8 mouse cellular contexts compared by ENCODE assay signal in the genomic region with DNA sequence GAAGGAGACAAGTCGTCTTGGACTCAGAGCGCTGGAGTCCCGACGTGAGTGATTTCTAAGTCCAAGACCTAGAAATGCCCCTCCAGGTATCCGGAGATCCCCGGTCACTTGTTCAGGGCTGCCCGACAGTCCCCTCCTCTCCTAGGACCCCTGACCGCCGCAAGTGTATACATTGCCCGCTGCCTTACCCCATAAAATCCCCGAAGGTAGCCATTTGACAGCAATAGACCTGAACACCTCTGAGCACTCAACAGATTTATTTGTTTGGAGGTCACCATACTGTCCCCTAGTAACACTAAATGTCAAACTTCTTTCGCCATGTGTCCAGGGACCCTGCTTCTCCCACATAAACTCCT. TPM values are rescaled to one million over a fixed set of nuclear protein-coding genes. Genes with fewer than 3 reads are reported as not detected.
DNase-seq lines count a peak whose midpoint lies in the region; ATAC-seq and TF ChIP-seq lines count a peak whose summit lies in the region.

No protein-coding gene starts in this region.

- DNase-seq in left cerebral cortex, adult 2 months (ENCODE audit: extremely low spot score in 1 of 2, low spot score in 2 of 2): no peak
- DNase-seq in left cerebral cortex, adult 11 months (ENCODE audit: low spot score): no peak
- DNase-seq in thymus, adult 2 months: no peak
- no peak for DNase-seq in cerebellum, postnatal 14 days
- no peak for DNase-seq in yolk sac, embryonic 10.5 days (ENCODE audit: low spot score)

- peak overlapping the region; percentile 37 for H3K4me3 ChIP-seq in left cerebral cortex, adult 2 months
- peak overlapping the region; percentile 32 for H3K4me3 ChIP-seq in embryonic facial prominence, embryonic 15.5 days (replicated peaks)
- peak overlapping the region; percentile 18 for H3K4me3 ChIP-seq in intestine, postnatal 0 days (ENCODE audit: low read depth, low read length)
- no peak overlapping the region for H3K4me3 ChIP-seq in neural tube, embryonic 14.5 days (ENCODE audit: low read depth, low read length)
- H3K4me3 ChIP-seq in thymus, adult 2 months (ENCODE audit: control insufficient read depth, insufficient read depth, low read length): no peak overlapping the region

- ATAC-seq in embryonic facial prominence, embryonic 15.5 days (ENCODE audit: insufficient number of reproducible peaks, low FRiP score, low TSS enrichment, low read depth): 0 out of 2 replicates have a peak, but pooled peaks have one; percentile 31
- ATAC-seq in intestine, postnatal 0 days: no peak
- ATAC-seq in neural tube, embryonic 14.5 days (ENCODE audit: low read depth): peak; percentile 35; the same call in 1 of the 2 replicates

- intact Hi-C loops in left cerebral cortex, adult 2 months (cut with DNase I): no loop called here

- no peak overlapping the region for H3K9ac ChIP-seq in embryonic facial prominence, embryonic 15.5 days
- H3K9ac ChIP-seq in intestine, postnatal 0 days (ENCODE audit: low read depth, low read length): no peak overlapping the region
- H3K9ac ChIP-seq in neural tube, embryonic 14.5 days (replicated peaks; ENCODE audit: low read depth, low read length): no peak overlapping the region

- H3K4me1 ChIP-seq in embryonic facial prominence, embryonic 15.5 days: 0 out of 2 replicates have a peak, but pooled peaks cover under 1% of the 10 kb centered on the region
- H3K4me1 ChIP-seq in intestine, postnatal 0 days (replicated peaks; ENCODE audit: control insufficient read depth, insufficient read depth, low read length): no peaks in the 10 kb centered on the region
- no peaks in the 10 kb centered on the region for H3K4me1 ChIP-seq in neural tube, embryonic 14.5 days (ENCODE audit: control insufficient read depth, insufficient read depth, low read length)
- 0 out of 2 replicates have a peak, but pooled peaks cover 3% of the 10 kb centered on the region for H3K4me1 ChIP-seq in thymus, adult 2 months (replicated peaks; ENCODE audit: control insufficient read depth, insufficient read depth, low read length)

- H3K9me3 ChIP-seq in embryonic facial prominence, embryonic 15.5 days (replicated peaks): no peaks in the 10 kb centered on the region
- H3K9me3 ChIP-seq in intestine, postnatal 0 days (ENCODE audit: control insufficient read depth): no peaks in the 10 kb centered on the region
- H3K9me3 ChIP-seq in neural tube, embryonic 14.5 days (ENCODE audit: control insufficient read depth, low read length): no peaks in the 10 kb centered on the region

- 16% methylated on average over 12 of the region's 12 CpGs for WGBS in embryonic facial prominence, embryonic 15.5 days
- 26% methylated on average over 12 of the region's 12 CpGs for WGBS in intestine, postnatal 0 days
- 17% methylated on average over 12 of the region's 12 CpGs for WGBS in neural tube, embryonic 14.5 days
- WGBS in thymus, adult 2 months: 18% methylated on average over 12 of the region's 12 CpGs

- H3K36me3 ChIP-seq in embryonic facial prominence, embryonic 15.5 days: no peaks in the 10 kb centered on the region
- no peaks in the 10 kb centered on the region for H3K36me3 ChIP-seq in intestine, postnatal 0 days (ENCODE audit: control insufficient read depth, insufficient read depth)
- H3K36me3 ChIP-seq in neural tube, embryonic 14.5 days (ENCODE audit: control insufficient read depth, insufficient read depth, low read length): no peaks in the 10 kb centered on the region
- H3K36me3 ChIP-seq in thymus, adult 2 months (ENCODE audit: control insufficient read depth, insufficient read depth, low read length): no peaks in the 10 kb centered on the region

- no peaks in the 10 kb centered on the region for H3K27me3 ChIP-seq in embryonic facial prominence, embryonic 15.5 days
- no peaks in the 10 kb centered on the region for H3K27me3 ChIP-seq in intestine, postnatal 0 days (replicated peaks; ENCODE audit: control insufficient read depth, insufficient read depth, low read length)
- no peaks in the 10 kb centered on the region for H3K27me3 ChIP-seq in neural tube, embryonic 14.5 days (ENCODE audit: control insufficient read depth, insufficient read depth, low read length)
- no peaks in the 10 kb centered on the region for H3K27me3 ChIP-seq in thymus, adult 2 months (ENCODE audit: control insufficient read depth, insufficient read depth, low read length)

- H3K27ac ChIP-seq in left cerebral cortex, adult 2 months: no peak overlapping the region
- H3K27ac ChIP-seq in embryonic facial prominence, embryonic 15.5 days (replicated peaks): no peak overlapping the region
- H3K27ac ChIP-seq in intestine, postnatal 0 days (ENCODE audit: low read depth, low read length): no peak overlapping the region
- no peak overlapping the region for H3K27ac ChIP-seq in neural tube, embryonic 14.5 days (ENCODE audit: low read depth, low read length)
- no peak overlapping the region for H3K27ac ChIP-seq in thymus, adult 2 months (ENCODE audit: control insufficient read depth, insufficient read depth, low read length)

- no peak for TF ChIP-seq CTCF in left cerebral cortex, adult 2 months (IDR thresholded peaks at IDR 0.05)
- TF ChIP-seq CTCF in intestine, postnatal 0 days (IDR thresholded peaks at IDR 0.05; ENCODE audit: low read depth): no peak
- no peak for TF ChIP-seq CTCF in thymus, adult 2 months (IDR thresholded peaks at IDR 0.05; ENCODE audit: borderline replicate concordance, control insufficient read depth, extremely low read depth, insufficient read depth, low read length, poor library complexity)

- TF ChIP-seq POLR2A in thymus, adult 2 months (IDR thresholded peaks at IDR 0.05; ENCODE audit: control insufficient read depth, extremely low read depth, insufficient read depth, low read length, poor library complexity): no peak

- peak overlapping the region; percentile 56 for H3K4me2 ChIP-seq in embryonic facial prominence, embryonic 15.5 days (replicated peaks)
- H3K4me2 ChIP-seq in intestine, postnatal 0 days (replicated peaks; ENCODE audit: low read depth): peak overlapping the region; percentile 62
- H3K4me2 ChIP-seq in neural tube, embryonic 14.5 days (ENCODE audit: low read depth, low read length): peak overlapping the region; percentile 32

RNA-seq across cellular contexts. Expression of gene Magix, which starts 1.0 kb away (rescaled TPM):
- total RNA-seq in left cerebral cortex, adult 2 months (2021): under 1 TPM; 0.16 to 0.43 TPM
- 0.46 and 0.48 TPM in 2 replicates for polyA plus RNA-seq in embryonic facial prominence, embryonic 15.5 days (2015; fragmentation: Nextera tagmentation; extraction: Ambion mirVana)
- polyA plus RNA-seq in intestine, postnatal 0 days (2015; fragmentation: Nextera tagmentation; extraction: Ambion mirVana): 1.4 and 1.6 TPM in 2 replicates
- 0.20 TPM in 1 of 2 replicates, not detected in the other for polyA plus RNA-seq in neural tube, embryonic 14.5 days (2014; fragmentation: Nextera tagmentation; extraction: Ambion mirVana)
- 0.82 and 3.0 TPM in 2 replicates for polyA plus RNA-seq in thymus, adult 2 months (2012; rRNA removed)

RNA-seq across cellular contexts. Expression of gene Plp2, which starts 8.8 kb away (rescaled TPM):
- total RNA-seq in left cerebral cortex, adult 2 months (2021): 1 to 10 TPM; 6.5 to 8.8 TPM
- polyA plus RNA-seq in embryonic facial prominence, embryonic 15.5 days (2015; fragmentation: Nextera tagmentation; extraction: Ambion mirVana): 171 and 180 TPM in 2 replicates
- 113 and 124 TPM in 2 replicates for polyA plus RNA-seq in intestine, postnatal 0 days (2015; fragmentation: Nextera tagmentation; extraction: Ambion mirVana)
- 12.5 and 23.2 TPM in 2 replicates for polyA plus RNA-seq in neural tube, embryonic 14.5 days (2014; fragmentation: Nextera tagmentation; extraction: Ambion mirVana)
- polyA plus RNA-seq in thymus, adult 2 months (2012; rRNA removed): 144 and 149 TPM in 2 replicates

RNA-seq across cellular contexts. Expression of gene Gpkow, which starts 16.9 kb away (rescaled TPM):
- 10 to 100 TPM; 32.9 to 34.5 TPM for total RNA-seq in left cerebral cortex, adult 2 months (2021)
- 37.4 and 37.9 TPM in 2 replicates for polyA plus RNA-seq in embryonic facial prominence, embryonic 15.5 days (2015; fragmentation: Nextera tagmentation; extraction: Ambion mirVana)
- 13.8 and 14.6 TPM in 2 replicates for polyA plus RNA-seq in intestine, postnatal 0 days (2015; fragmentation: Nextera tagmentation; extraction: Ambion mirVana)
- polyA plus RNA-seq in neural tube, embryonic 14.5 days (2014; fragmentation: Nextera tagmentation; extraction: Ambion mirVana): 50.0 and 55.7 TPM in 2 replicates
- polyA plus RNA-seq in thymus, adult 2 months (2012; rRNA removed): 12.2 and 12.8 TPM in 2 replicates

RNA-seq across cellular contexts. Expression of gene Prickle3, which starts 23.0 kb away (rescaled TPM):
- 1 to 10 TPM; 1.1 to 2.4 TPM for total RNA-seq in left cerebral cortex, adult 2 months (2021)
- polyA plus RNA-seq in embryonic facial prominence, embryonic 15.5 days (2015; fragmentation: Nextera tagmentation; extraction: Ambion mirVana): 15.2 and 16.6 TPM in 2 replicates
- polyA plus RNA-seq in intestine, postnatal 0 days (2015; fragmentation: Nextera tagmentation; extraction: Ambion mirVana): 3.4 and 4.3 TPM in 2 replicates
- 1.3 and 2.0 TPM in 2 replicates for polyA plus RNA-seq in neural tube, embryonic 14.5 days (2014; fragmentation: Nextera tagmentation; extraction: Ambion mirVana)
- polyA plus RNA-seq in thymus, adult 2 months (2012; rRNA removed): 29.7 TPM in 2 replicates

RNA-seq across cellular contexts. Expression of gene Wdr45, which starts 34.1 kb away (rescaled TPM):
- total RNA-seq in left cerebral cortex, adult 2 months (2021): 10 to 100 TPM; 61.0 to 68.9 TPM
- 40.6 and 48.0 TPM in 2 replicates for polyA plus RNA-seq in embryonic facial prominence, embryonic 15.5 days (2015; fragmentation: Nextera tagmentation; extraction: Ambion mirVana)
- 19.3 and 19.5 TPM in 2 replicates for polyA plus RNA-seq in intestine, postnatal 0 days (2015; fragmentation: Nextera tagmentation; extraction: Ambion mirVana)
- 22.3 and 23.6 TPM in 2 replicates for polyA plus RNA-seq in neural tube, embryonic 14.5 days (2014; fragmentation: Nextera tagmentation; extraction: Ambion mirVana)
- polyA plus RNA-seq in thymus, adult 2 months (2012; rRNA removed): 86.6 and 105 TPM in 2 replicates

Comparison
In these comparisons a context has a peak if more than half of its experiments do, and no peak if none do; other contexts are left out.
1. H3K4me3 ChIP-seq: peak in left cerebral cortex, adult 2 months (single experiment), embryonic facial prominence, embryonic 15.5 days (single experiment) and intestine, postnatal 0 days (single experiment); none in neural tube, embryonic 14.5 days (single experiment) and thymus, adult 2 months (single experiment).
2. Peak in every context shown above with its lines, with median percentiles within 50 percentile points of each other: H3K4me2 ChIP-seq.